Mouse (Mus musculus) megakaryocyte, adult 5-6 weeks (primary cell): Measurements from ENCODE around the gene Mettl7a3. TPM values are rescaled to one million over a fixed set of nuclear protein-coding genes. Genes with fewer than 3 reads are reported as not detected.
A peak's percentile ranks its signal among the peaks of the same experiment; 100 is the strongest.
"Not testable (repeated sequence)": the region's sequence is repeated elsewhere in the genome, so short reads cannot be mapped to it uniquely, and the experiment has no call there.

Experiments
- ATAC-seq: 2 replicates; pipeline ENCODE4 v1.8.0; 2016; ENCODE audit warnings: mild to moderate bottlenecking, inconsistent platforms; ENCODE audit not compliant: poor library complexity, severe bottlenecking
- total RNA-seq, 2 experiments: library from RNA; stranded (forward) in 1 of 2; stranded (reverse) in 1 of 2; fragments of 153-499, 151-499 nt in 1 of 2; fragments of 221-1000, 200-1000 nt in 1 of 2; gene quantifications; 2 replicates each; pipeline versions ENCODE4 v1.2.3 to v1.2.4; 2015 to 2017

The Mettl7a3 gene
- total RNA-seq (2015) (not detected in 2 replicates), total RNA-seq (2017) (not detected in 2 replicates)

- ATAC-seq, result no peak
Measured at GRCm38 (mm10) chr15:100334629-100335028, at the start of gene Mettl7a3. Gene Mettl7a3 (plus strand): TSS chr15:100334929.

- ATAC-seq, result no peak
Measured at GRCm38 (mm10) chr15:100288980-100289379, 45.7 kb upstream of the Mettl7a3 start.

GRCm38 (mm10) chr15:100290858-100291257 is 43.9 kb upstream of the Mettl7a3 start:
- no peak for ATAC-seq

- ATAC-seq, result no peak
Measured at GRCm38 (mm10) chr15:100292326-100292725, 42.4 kb upstream of the Mettl7a3 start.

- no peak for ATAC-seq
Measured at GRCm38 (mm10) chr15:100297856-100298255, 36.9 kb upstream of the Mettl7a3 start.

- ATAC-seq, result no peak
Measured at GRCm38 (mm10) chr15:100300499-100300898, 34.2 kb upstream of the Mettl7a3 start.

- no peak for ATAC-seq
Measured at GRCm38 (mm10) chr15:100301556-100301955, 33.2 kb upstream of the Mettl7a3 start.

GRCm38 (mm10) chr15:100303428-100304018 is 31.2 kb upstream of the Mettl7a3 start:
- ATAC-seq, result no peak

GRCm38 (mm10) chr15:100304019-100304991 is 30.4 kb upstream of the Mettl7a3 start, which contains the start of gene Mettl7a1:
Gene Mettl7a1 (plus strand): TSS chr15:100304140.
- peak; percentile 82 for ATAC-seq

GRCm38 (mm10) chr15:100306201-100306600 is 28.5 kb upstream of the Mettl7a3 start:
- ATAC-seq, result no peak

GRCm38 (mm10) chr15:100307438-100308096 is 27.2 kb upstream of the Mettl7a3 start:
- not testable (repeated sequence) for ATAC-seq

- ATAC-seq, result peak; percentile 36
Measured at GRCm38 (mm10) chr15:100312346-100312745, 22.4 kb upstream of the Mettl7a3 start.

- ATAC-seq, result no peak
Measured at GRCm38 (mm10) chr15:100314448-100315145, 20.1 kb upstream of the Mettl7a3 start.

- ATAC-seq, result not testable (repeated sequence)
Measured at GRCm38 (mm10) chr15:100318014-100318671, 16.6 kb upstream of the Mettl7a3 start.

GRCm38 (mm10) chr15:100319884-100320283 is 14.8 kb upstream of the Mettl7a3 start:
- no peak for ATAC-seq

GRCm38 (mm10) chr15:100320295-100320905 is 14.3 kb upstream of the Mettl7a3 start:
- ATAC-seq, result no peak

GRCm38 (mm10) chr15:100321134-100321533 is 13.6 kb upstream of the Mettl7a3 start:
- ATAC-seq, result no peak

- ATAC-seq, result peak; percentile 69
Measured at GRCm38 (mm10) chr15:100324021-100324591, 10.6 kb upstream of the Mettl7a3 start.

GRCm38 (mm10) chr15:100325235-100325634 is 9.5 kb upstream of the Mettl7a3 start:
- ATAC-seq, result no peak
